Mouse (Mus musculus) erythroblast, embryonic 14.5 days (primary cell): ENCODE data around the gene Izumo2.

Experiments
- GATA1 ChIP-seq: IDR thresholded peaks from 2 replicates; pipeline ENCODE4 v1.6.1; 2012; ENCODE audit warnings: low read length, inconsistent platforms, mixed read lengths
- TAL1 ChIP-seq: IDR thresholded peaks from 3 replicates; pipeline ENCODE4 v1.6.1; 2012; ENCODE audit warnings: low read length, inconsistent platforms, mixed read lengths

DNA sequence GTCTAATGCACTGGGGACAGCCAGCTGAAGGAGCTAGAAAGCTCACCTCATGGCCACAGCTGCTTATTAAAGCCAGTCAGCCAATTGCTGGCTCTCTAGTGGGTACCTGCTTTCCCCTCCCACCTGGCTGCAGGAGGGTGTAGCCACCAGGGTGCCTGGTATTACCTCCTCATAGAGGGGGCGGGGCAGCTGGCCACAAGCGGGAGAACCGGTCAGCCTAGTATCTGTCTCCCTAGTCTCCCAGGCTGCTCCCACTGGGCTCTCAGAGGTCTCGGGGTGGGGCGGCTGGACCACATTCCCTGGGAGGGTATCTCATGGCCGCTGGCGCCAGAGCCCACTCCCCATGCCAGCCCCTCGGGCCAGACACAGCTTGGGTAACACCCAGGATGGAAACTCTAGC is 46.4 kb upstream of the Izumo2 start:
- TF ChIP-seq GATA1, result no peak
- no peak for TF ChIP-seq TAL1
